Mouse (Mus musculus) MEL (cell line): Measurements from ENCODE around the gene Kpna2. TPM values are rescaled to one million over a fixed set of nuclear protein-coding genes. Genes with fewer than 3 reads are reported as not detected.
A peak's percentile ranks its signal among the peaks of the same experiment; 100 is the strongest.

ENCODE experiments used
- DNase-seq: peaks from one replicate; pipeline ENCODE4 v3.0.0; 2011; ENCODE audit warnings: low read depth, low spot score
- H3K27ac ChIP-seq: 2 replicates; pipeline ENCODE4 v1.5.1; 2012; ENCODE audit warnings: low read depth, mild to moderate bottlenecking, control low read depth, low read length, moderate library complexity; ENCODE audit not compliant: control insufficient read depth
- H3K27me3 ChIP-seq, 2 experiments: fragments of 150-350 bp in 1 of 2; sonication (generic) in 1 of 2; 2 replicates each; pipeline ENCODE4 v1.6.1; 2012; ENCODE audit warnings: low read length in 2 of 2, mild to moderate bottlenecking in 2 of 2, improper control_type of control experiment in 1 of 2, moderate library complexity in 1 of 2; ENCODE audit not compliant: insufficient read depth in 2 of 2, control insufficient read depth in 1 of 2
- H3K36me3 ChIP-seq, 2 experiments: 2 replicates each; pipeline ENCODE4 v1.6.1; 2012 to 2014; ENCODE audit warnings: low read length in 2 of 2, improper control_type of control experiment in 1 of 2, inconsistent platforms in 1 of 2, mild to moderate bottlenecking in 1 of 2; ENCODE audit not compliant: insufficient read depth in 2 of 2, control insufficient read depth in 1 of 2
- H3K4me1 ChIP-seq, 2 experiments: fragments of 150-350 bp in 1 of 2; sonication (generic) in 1 of 2; 2 replicates each; pipeline ENCODE4 v1.6.1; 2012; ENCODE audit warnings: low read length in 2 of 2, improper control_type of control experiment in 1 of 2, mild to moderate bottlenecking in 1 of 2; ENCODE audit not compliant: insufficient read depth in 2 of 2, control insufficient read depth in 1 of 2
- H3K4me3 ChIP-seq, 2 experiments: fragments of 150-350 bp in 1 of 2; sonication (generic) in 1 of 2; 2 replicates each; pipeline ENCODE4 v1.5.1; 2012; ENCODE audit warnings: low read depth in 2 of 2, low read length in 2 of 2, mild to moderate bottlenecking in 2 of 2, moderate library complexity in 2 of 2, control low read depth in 1 of 2, improper control_type of control experiment in 1 of 2; ENCODE audit not compliant: control insufficient read depth in 1 of 2, insufficient read depth in 1 of 2
- H3K79me2 ChIP-seq: 2 replicates; pipeline ENCODE4 v1.6.1; 2012; ENCODE audit warnings: mild to moderate bottlenecking, low read length, moderate library complexity; ENCODE audit not compliant: control insufficient read depth, poor library complexity, insufficient read depth
- H3K9ac ChIP-seq: 2 replicates; pipeline ENCODE4 v1.6.1; 2012; ENCODE audit warnings: low read depth, mild to moderate bottlenecking, control low read depth, low read length, moderate library complexity; ENCODE audit not compliant: control insufficient read depth, poor library complexity, severe bottlenecking
- H3K9me3 ChIP-seq: fragments of 150-350 bp; sonication (generic); replicated peaks from 2 replicates; pipeline ENCODE4 v1.6.1; 2012; ENCODE audit warnings: mild to moderate bottlenecking, low read length, improper control_type of control experiment, moderate library complexity; ENCODE audit not compliant: insufficient read depth
- CHD1 ChIP-seq: IDR thresholded peaks from 2 replicates; pipeline ENCODE4 v1.6.1; 2012; ENCODE audit warnings: low read depth, mild to moderate bottlenecking, inconsistent platforms, low read length, improper control_type of control experiment
- E2F4 ChIP-seq: IDR thresholded peaks from 2 replicates; pipeline ENCODE4 v1.6.1; 2011; ENCODE audit warnings: low read depth, low read length, improper control_type of control experiment, borderline replicate concordance
- ELF1 ChIP-seq: IDR thresholded peaks from 2 replicates; pipeline ENCODE4 v1.6.1; 2014; ENCODE audit warnings: low read depth, mild to moderate bottlenecking, inconsistent platforms, low read length, improper control_type of control experiment, moderate library complexity
- GABPA ChIP-seq: IDR thresholded peaks from 2 replicates; pipeline ENCODE4 v1.6.1; 2012; ENCODE audit warnings: low read depth, mild to moderate bottlenecking, inconsistent platforms, low read length, improper control_type of control experiment, moderate library complexity
- GATA1 ChIP-seq: IDR thresholded peaks from 2 replicates; pipeline ENCODE4 v1.6.1; 2011; ENCODE audit warnings: low read depth, low read length, improper control_type of control experiment
- HCFC1 ChIP-seq: IDR thresholded peaks from 2 replicates; pipeline ENCODE4 v1.6.1; 2012; ENCODE audit warnings: low read depth, mild to moderate bottlenecking, inconsistent platforms, low read length, improper control_type of control experiment, moderate library complexity
- JUND ChIP-seq: IDR thresholded peaks from 2 replicates; pipeline ENCODE4 v1.6.1; 2011; ENCODE audit warnings: low read depth, mild to moderate bottlenecking, improper control_type of control experiment, low read length
- KAT2A ChIP-seq: conservative IDR thresholded peaks from 2 replicates; pipeline ENCODE4 v1.6.1; 2012; ENCODE audit warnings: low read depth, low read length, improper control_type of control experiment, inconsistent platforms
- MAFK ChIP-seq: IDR thresholded peaks from 2 replicates; pipeline ENCODE4 v1.6.1; 2011; ENCODE audit warnings: low read depth, mild to moderate bottlenecking, low read length, improper control_type of control experiment, borderline replicate concordance
- MAX ChIP-seq: IDR thresholded peaks from 2 replicates; pipeline ENCODE4 v1.6.1; 2011; ENCODE audit warnings: low read length, improper control_type of control experiment
- MAZ ChIP-seq: IDR thresholded peaks from 2 replicates; pipeline ENCODE4 v1.6.1; 2012; ENCODE audit warnings: low read depth, mild to moderate bottlenecking, inconsistent platforms, low read length, improper control_type of control experiment
- MXI1 ChIP-seq: IDR thresholded peaks from 2 replicates; pipeline ENCODE4 v1.6.1; 2011; ENCODE audit warnings: mild to moderate bottlenecking, low read depth, low read length, improper control_type of control experiment
- MYB ChIP-seq: IDR thresholded peaks from 2 replicates; pipeline ENCODE4 v1.6.1; 2011; ENCODE audit warnings: mild to moderate bottlenecking, low read depth, low read length, improper control_type of control experiment
- NELFE ChIP-seq: IDR thresholded peaks from 2 replicates; pipeline ENCODE4 v1.6.1; 2011; ENCODE audit warnings: low read depth, low read length, improper control_type of control experiment
- NRF1 ChIP-seq: IDR thresholded peaks from 2 replicates; pipeline ENCODE4 v1.6.1; 2014; ENCODE audit warnings: low read depth, mild to moderate bottlenecking, inconsistent platforms, low read length, improper control_type of control experiment, moderate library complexity; ENCODE audit not compliant: poor library complexity, insufficient read depth, severe bottlenecking
- POLR2A ChIP-seq, 2 experiments: IDR thresholded peaks; 2 replicates each; pipeline ENCODE4 v1.6.1; 2011 to 2012; ENCODE audit warnings: low read length in 2 of 2, mild to moderate bottlenecking in 2 of 2, control low read depth in 1 of 2, improper control_type of control experiment in 1 of 2, low read depth in 1 of 2, moderate library complexity in 1 of 2; ENCODE audit not compliant: control insufficient read depth in 1 of 2, insufficient read depth in 1 of 2, poor library complexity in 1 of 2
- POLR2AphosphoS2 ChIP-seq: IDR thresholded peaks from 2 replicates; pipeline ENCODE4 v1.6.1; 2011; ENCODE audit warnings: low read length, improper control_type of control experiment
- POLR2AphosphoS5 ChIP-seq: IDR thresholded peaks from 2 replicates; pipeline ENCODE4 v1.6.1; 2012; ENCODE audit warnings: low read depth, borderline replicate concordance, mild to moderate bottlenecking, inconsistent platforms, low read length, moderate library complexity, mixed read lengths
- RAD21 ChIP-seq: IDR thresholded peaks from 2 replicates; pipeline ENCODE4 v1.6.1; 2011; ENCODE audit warnings: mild to moderate bottlenecking, low read depth, low read length, improper control_type of control experiment
- RCOR1 ChIP-seq: IDR thresholded peaks from 2 replicates; pipeline ENCODE4 v1.6.1; 2012; ENCODE audit warnings: low read depth, mild to moderate bottlenecking, inconsistent platforms, low read length, improper control_type of control experiment
- SIN3A ChIP-seq: IDR thresholded peaks from 2 replicates; pipeline ENCODE4 v1.6.1; 2012; ENCODE audit warnings: low read length, improper control_type of control experiment, inconsistent platforms
- SMC3 ChIP-seq: IDR thresholded peaks from 2 replicates; pipeline ENCODE4 v1.6.1; 2011; ENCODE audit warnings: low read depth, low read length, improper control_type of control experiment
- TAL1 ChIP-seq: IDR thresholded peaks from 2 replicates; pipeline ENCODE4 v1.6.1; 2012; ENCODE audit warnings: mild to moderate bottlenecking, inconsistent platforms, low read length, moderate library complexity, mixed read lengths
- TBP ChIP-seq: IDR thresholded peaks from 2 replicates; pipeline ENCODE4 v1.8.0; 2011; ENCODE audit warnings: low read depth, low read length, improper control_type of control experiment
- TCF12 ChIP-seq: IDR thresholded peaks from 2 replicates; pipeline ENCODE4 v1.6.1; 2014; ENCODE audit warnings: low read depth, mild to moderate bottlenecking, inconsistent platforms, low read length, improper control_type of control experiment, moderate library complexity
- UBTF ChIP-seq: IDR thresholded peaks from 2 replicates; pipeline ENCODE4 v1.6.1; 2012; ENCODE audit warnings: low read depth, mild to moderate bottlenecking, inconsistent platforms, low read length, improper control_type of control experiment, moderate library complexity, borderline replicate concordance; ENCODE audit not compliant: insufficient read depth
- USF1 ChIP-seq: IDR thresholded peaks from 2 replicates; pipeline ENCODE4 v1.6.1; 2014; ENCODE audit warnings: low read depth, mild to moderate bottlenecking, inconsistent platforms, low read length, improper control_type of control experiment, moderate library complexity
- USF2 ChIP-seq, 2 experiments: IDR thresholded peaks; 2 replicates each; pipeline ENCODE4 v1.6.1; 2011 to 2012; ENCODE audit warnings: improper control_type of control experiment in 2 of 2, low read length in 2 of 2, borderline replicate concordance in 1 of 2, inconsistent platforms in 1 of 2, low read depth in 1 of 2, mild to moderate bottlenecking in 1 of 2; ENCODE audit not compliant: insufficient read depth in 1 of 2
- ZKSCAN1 ChIP-seq: IDR thresholded peaks from 2 replicates; pipeline ENCODE4 v1.6.1; 2012; ENCODE audit warnings: low read depth, mild to moderate bottlenecking, inconsistent platforms, low read length, improper control_type of control experiment, moderate library complexity
- ZMIZ1 ChIP-seq: IDR thresholded peaks from 2 replicates; pipeline ENCODE4 v1.6.1; 2012; ENCODE audit warnings: low read depth, mild to moderate bottlenecking, inconsistent platforms, low read length, improper control_type of control experiment, moderate library complexity
- polyA plus RNA-seq, 2 experiments: library from polyadenylated mRNA; stranded (reverse) in 1 of 2; unstranded in 1 of 2; fragments of >175 nt in 1 of 2; fragments of >200 nt in 1 of 2; gene quantifications; 2 replicates each; pipeline versions ENCODE4 v1.2.1 to v1.2.4; 2012; ENCODE audit warnings: low replicate concordance in 2 of 2, low read depth in 1 of 2; ENCODE audit not compliant: insufficient read length in 2 of 2, insufficient read depth in 1 of 2, missing spikeins in 1 of 2
- total RNA-seq: library from RNA; depleted of rRNA; stranded (reverse); fragments of 300-350 nt; gene quantifications from 2 replicates; pipeline ENCODE4 v1.2.3, GENCODE M21; 2012

The Kpna2 gene
- total and polyA plus RNA-seq, 3 experiments = 13.2 to 216 TPM; not detected in 1

GRCm38 (mm10) chr11:107014020-107014585 is 14.8 kb upstream of the Kpna2 start (continued):
- TF ChIP-seq USF2 (IDR thresholded peaks at IDR 0.05; ENCODE audit: borderline replicate concordance in 1 of 2, insufficient read depth in 1 of 2, low read depth in 1 of 2, low read length in 2 of 2) = no peak
- TF ChIP-seq GABPA = no peak
- no peak; the same call in 1 of the 2 replicates for TF ChIP-seq NELFE
- peak; percentile 63 for TF ChIP-seq SIN3A
- no peak for TF ChIP-seq GATA1
- TF ChIP-seq ZKSCAN1 = no peak
- no peak for TF ChIP-seq MXI1
- no peak for TF ChIP-seq CHD1
- no peak for TF ChIP-seq HCFC1
- TF ChIP-seq MAFK = no peak
- no peak for TF ChIP-seq UBTF
- no peak for TF ChIP-seq RCOR1
- TF ChIP-seq TBP = peak; percentile 74; the same call in 1 of the 2 replicates
- TF ChIP-seq TAL1 = no peak
- no peak for TF ChIP-seq KAT2A
- TF ChIP-seq POLR2AphosphoS5 = no peak

- Histone ChIP-seq H3K9ac (peak overlapping the region; percentile 90), H3K4me1 (peaks cover 0 to 11% of the 10 kb centered on the region in 2 experiments; a peak in 3 of 4 replicates), H3K36me3 (peaks cover 0 to 14% of the 10 kb centered on the region in 2 experiments; a peak in 2 of 4 replicates), H3K27ac (peak overlapping the region; percentile 94), H3K79me2 (peaks cover 5% of the 10 kb centered on the region; the same call in 1 of the 2 replicates), H3K27me3 (no peaks in the 10 kb centered on the region), H3K4me3 (peak overlapping the region; percentile 40 to 72), H3K9me3 (no peaks in the 10 kb centered on the region)
- DNase-seq = peak; percentile 99
- TF ChIP-seq ELF1 (peak; percentile 89), USF2 (IDR thresholded peaks at IDR 0.05; ENCODE audit: borderline replicate concordance in 1 of 2, insufficient read depth in 1 of 2, low read depth in 1 of 2, low read length in 2 of 2) (no peak), RAD21 (no peak), NRF1 (peak; percentile 93), JUND (no peak), MAX (no peak), TBP (peak; percentile 100), MXI1 (no peak; the same call in 1 of the 2 replicates), E2F4 (peak; percentile 79), ZMIZ1 (peak; percentile 77; the same call in 1 of the 2 replicates), SIN3A (peak; percentile 80), MAZ (peak; percentile 85), HCFC1 (peak; percentile 73; the same call in 1 of the 2 replicates), KAT2A (peak; percentile 67; the same call in 1 of the 2 replicates), POLR2AphosphoS2 (peak; percentile 94), ZKSCAN1 (no peak), MYB (no peak), TCF12 (peak; percentile 74), MAFK (peak; percentile 100), SMC3 (no peak), NELFE (peak; percentile 99), POLR2AphosphoS5 (0 out of 2 replicates have a peak, but pooled peaks have one; percentile 48), GATA1 (peak; percentile 61; the same call in 1 of the 2 replicates), USF1 (no peak), POLR2A (IDR thresholded peaks at IDR 0.05; ENCODE audit: control insufficient read depth in 1 of 2, insufficient read depth in 1 of 2, low read depth in 1 of 2, low read length in 2 of 2, poor library complexity in 1 of 2) (peak; percentile 92 to 100)
Observed at GRCm38 (mm10) chr11:107012324-107013017, 13.1 kb upstream of the Kpna2 start.
